Mouse (Mus musculus) olfactory bulb, adult 2 months (tissue): ENCODE measurements around the gene Shroom1.

Experiments used
- CTCF ChIP-seq: fragments of 200-500 bp; IDR thresholded peaks from 2 replicates; pipeline ENCODE4 v1.5.1; 2012; ENCODE audit warnings: low read depth, mild to moderate bottlenecking, low read length, moderate library complexity; ENCODE audit not compliant: insufficient read depth
- POLR2A ChIP-seq: fragments of 200-500 bp; IDR thresholded peaks from 2 replicates; pipeline ENCODE4 v1.6.1; 2012; ENCODE audit warnings: mild to moderate bottlenecking, low read depth, low read length, moderate library complexity; ENCODE audit not compliant: insufficient read depth

GRCm38 (mm10) chr11:53516775-53517627 lies 60.0 kb downstream of the Shroom1 start:
- no peak for TF ChIP-seq CTCF
- TF ChIP-seq POLR2A = no peak
